Mouse (Mus musculus): ENCODE data around the gene Ston1.

Gene Ston1

DNA sequence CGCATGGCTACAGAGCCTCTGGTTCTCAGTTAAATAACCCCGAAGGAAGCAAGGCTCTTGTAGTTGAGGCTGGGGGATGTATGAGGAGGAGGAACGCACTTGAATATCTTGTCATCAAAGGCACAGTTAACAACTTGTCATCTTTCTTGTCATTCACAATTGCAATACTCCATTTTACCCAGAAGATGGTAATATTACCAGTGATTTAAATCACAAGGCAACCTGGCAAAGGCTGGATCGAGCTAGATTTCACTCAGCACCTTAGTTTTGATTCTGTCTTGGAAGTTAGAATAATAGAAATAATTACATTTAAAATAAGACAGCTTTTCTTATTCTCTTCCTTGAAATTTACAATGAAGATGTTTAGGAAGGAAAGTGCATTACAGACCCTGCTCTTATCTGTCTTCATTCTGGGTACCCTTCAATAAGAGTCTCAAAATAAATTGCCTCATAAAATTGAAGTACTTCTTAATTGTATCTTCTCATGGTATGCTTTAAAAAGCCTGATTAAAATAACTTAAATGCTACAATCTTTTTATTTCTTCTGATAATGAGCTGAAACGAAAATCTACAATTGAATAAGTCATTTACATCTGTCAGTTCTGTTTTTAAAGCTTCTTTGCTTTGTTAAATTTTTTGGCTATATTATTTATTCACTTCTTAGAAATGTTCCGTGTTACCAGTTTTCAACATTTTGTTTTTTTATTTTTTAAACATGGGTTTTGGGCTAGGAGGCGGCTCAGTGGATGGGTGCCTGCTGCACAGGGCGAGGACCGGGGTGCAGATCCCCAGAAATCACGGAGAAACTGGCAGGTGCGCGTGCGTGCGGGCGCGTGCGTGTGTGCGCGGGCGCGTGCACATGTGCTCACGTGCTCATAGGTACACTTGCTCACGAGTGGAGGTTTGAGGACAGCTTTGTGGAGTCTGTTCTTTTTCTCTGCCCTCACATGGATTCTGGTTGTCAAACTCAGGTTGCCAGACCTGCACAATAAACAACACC is 78.1 kb downstream of the Ston1 start:
- no peak for DNase-seq (ENCODE audit: low spot score)

- no peak for DNase-seq (ENCODE audit: low spot score)
These were observed 90.7 kb downstream of the Ston1 start for GRCm38 (mm10) chr17:88688226-88688625.

DNA sequence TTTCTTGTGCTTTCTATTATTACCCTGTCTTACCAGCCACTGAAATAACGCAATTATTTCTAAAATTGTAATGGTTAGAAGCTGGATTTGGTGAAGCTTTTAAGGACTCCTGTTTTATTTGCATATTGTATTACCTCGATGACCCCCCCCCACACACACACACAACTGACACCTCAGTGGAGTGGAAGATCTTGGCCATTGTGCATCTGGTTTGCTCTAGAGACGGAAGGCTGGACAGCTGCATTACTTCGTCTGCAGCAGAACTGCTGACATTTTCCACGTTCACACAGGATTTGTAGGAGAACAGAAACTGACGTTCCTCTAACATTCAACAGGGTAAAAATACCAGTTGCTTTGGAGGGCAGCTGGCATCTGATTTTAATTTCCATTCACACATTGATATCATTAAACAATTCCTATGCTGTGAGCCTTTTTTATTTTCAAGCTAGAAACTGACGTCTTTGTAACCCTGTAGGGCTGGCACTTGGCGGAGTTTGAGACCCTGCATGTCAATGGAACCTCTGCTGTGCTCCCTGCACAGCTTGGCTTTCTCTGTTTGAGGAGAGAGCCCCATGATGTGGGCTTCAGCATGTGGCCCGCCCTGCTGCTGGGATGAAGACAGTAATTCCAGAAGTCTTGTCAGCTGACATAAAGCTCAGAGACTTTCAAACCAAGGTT is 99.3 kb downstream of the Ston1 start:
- no peak for DNase-seq (ENCODE audit: low spot score)

GRCm38 (mm10) chr17:88700901-88701300 is 103.4 kb downstream of the Ston1 start:
- no peak for DNase-seq (ENCODE audit: low spot score)

GRCm38 (mm10) chr17:88702345-88702744 is 104.9 kb downstream of the Ston1 start:
- no peak for DNase-seq (ENCODE audit: low spot score)

DNA sequence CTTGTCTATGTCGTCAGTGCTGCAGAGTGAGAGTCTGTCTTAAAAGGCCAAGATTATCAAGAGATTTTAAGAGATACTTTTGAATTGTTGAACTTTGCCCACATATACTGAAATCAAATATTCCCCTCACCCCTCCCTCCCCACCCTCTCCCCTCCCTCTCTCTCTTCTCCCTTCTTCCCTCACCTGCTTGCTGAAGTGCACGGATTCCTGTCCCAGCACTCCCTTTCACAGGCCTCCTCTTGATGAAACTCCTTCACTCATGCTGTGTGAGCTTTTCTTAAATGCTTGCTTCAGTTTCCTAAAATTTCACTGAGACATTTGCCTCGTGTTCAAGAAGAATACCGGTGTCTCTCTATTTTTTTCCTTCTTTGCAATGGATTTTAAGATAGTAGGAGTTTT is 105.6 kb downstream of the Ston1 start:
- DNase-seq (ENCODE audit: low spot score) = no peak

- no peak for DNase-seq (ENCODE audit: low spot score)
These were observed 108.8 kb downstream of the Ston1 start for GRCm38 (mm10) chr17:88706231-88706649.

All from embryo, embryonic 10.5 days (tissue).